In the genomic region with DNA sequence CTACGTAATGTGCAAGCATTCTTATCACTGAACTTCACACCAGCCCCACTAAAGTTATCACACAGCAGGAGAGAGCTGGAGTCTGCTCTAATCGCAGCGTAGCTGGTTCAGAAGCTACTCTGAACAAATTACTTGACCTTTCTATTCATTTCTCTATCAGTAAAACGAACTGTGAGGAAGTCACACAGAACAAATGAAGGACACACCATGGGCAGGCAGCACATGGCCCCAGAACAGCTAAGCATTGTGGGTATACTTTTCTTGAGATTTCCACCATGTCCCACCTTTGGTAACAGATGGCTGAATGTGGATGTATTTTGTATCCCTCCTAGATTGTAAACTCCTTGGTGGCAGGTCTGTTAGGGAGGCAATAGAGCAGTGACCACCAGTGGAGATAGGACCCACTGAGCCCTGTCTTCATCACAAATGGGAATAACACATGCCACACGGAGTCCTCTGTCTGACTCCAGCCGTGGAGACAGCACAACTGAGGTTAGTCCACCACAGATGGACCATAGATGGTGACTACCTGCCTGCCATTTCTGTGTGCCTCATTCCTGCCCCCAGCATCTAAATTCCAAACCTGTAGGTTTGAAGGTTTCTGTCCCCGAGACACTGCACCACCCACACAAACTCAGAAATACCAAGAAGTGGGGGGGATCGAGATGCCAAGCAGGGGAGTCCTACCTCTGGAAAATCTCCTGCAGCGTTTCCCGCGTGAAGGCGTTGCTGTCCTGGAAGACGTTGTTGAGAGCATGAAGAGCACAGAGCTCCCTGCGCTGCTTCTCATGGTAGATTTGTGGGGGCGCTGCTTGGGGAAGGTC, we compare ENCODE assay signal across 8 mouse cellular contexts. TPM values are rescaled to one million over a fixed set of nuclear protein-coding genes. Genes with fewer than 3 reads are reported as not detected.
DNase-seq lines count a peak whose midpoint lies in the region; ATAC-seq lines count a peak whose summit lies in the region.

No protein-coding gene starts in this region.

- H3K27ac ChIP-seq in limb, embryonic 15.5 days, result no peak overlapping the region
- H3K27ac ChIP-seq in stomach, embryonic 16.5 days (ENCODE audit: low read length), result peak overlapping the region; percentile 52; the same call in 1 of the 2 replicates

- H3K4me3 ChIP-seq in limb, embryonic 15.5 days, result peak overlapping the region; percentile 87
- H3K4me3 ChIP-seq in stomach, embryonic 16.5 days (replicated peaks; ENCODE audit: low read length), result peak overlapping the region; percentile 94

- H3K27me3 ChIP-seq in limb, embryonic 15.5 days, result no peaks in the 10 kb centered on the region
- no peaks in the 10 kb centered on the region for H3K27me3 ChIP-seq in stomach, embryonic 16.5 days (ENCODE audit: control insufficient read depth, insufficient read depth, low read length)

- no peak for ATAC-seq in limb, embryonic 15.5 days (ENCODE audit: insufficient number of reproducible peaks, low FRiP score, low TSS enrichment, low read depth)
- ATAC-seq in stomach, embryonic 16.5 days (ENCODE audit: insufficient read depth, low FRiP score), result no peak

- H3K36me3 ChIP-seq in limb, embryonic 15.5 days, result 0 out of 2 replicates have a peak, but pooled peaks cover 3% of the 10 kb centered on the region
- no peaks in the 10 kb centered on the region for H3K36me3 ChIP-seq in stomach, embryonic 16.5 days (ENCODE audit: control insufficient read depth, insufficient read depth, low read length)

- DNase-seq in adrenal gland, adult 2 months, result peak; percentile 18
- DNase-seq in adrenal gland, postnatal 25 days, result no peak
- peak; percentile 36 for DNase-seq in right cerebral cortex, adult 18-20 months
- no peak for DNase-seq in right cerebral cortex, postnatal 4 days
- no peak for DNase-seq in gastrocnemius, postnatal 36 days
- no peak for DNase-seq in frontal cortex, postnatal 14 days (ENCODE audit: low spot score in 2 of 2)

- intact Hi-C loops in gastrocnemius, postnatal 36 days (cut with DNase I), result no loop called here

- no peaks in the 10 kb centered on the region for H3K9me3 ChIP-seq in limb, embryonic 15.5 days
- no peaks in the 10 kb centered on the region for H3K9me3 ChIP-seq in stomach, embryonic 16.5 days (replicated peaks; ENCODE audit: control insufficient read depth, low read length)

- peak overlapping the region; percentile 67 for H3K4me2 ChIP-seq in limb, embryonic 15.5 days
- peak overlapping the region; percentile 80 for H3K4me2 ChIP-seq in stomach, embryonic 16.5 days (ENCODE audit: low read depth, low read length)

- no peak overlapping the region for H3K9ac ChIP-seq in limb, embryonic 15.5 days
- H3K9ac ChIP-seq in stomach, embryonic 16.5 days (ENCODE audit: low read length), result peak overlapping the region; percentile 97

- WGBS in limb, embryonic 15.5 days, result 13% methylated on average over 15 of the region's 15 CpGs
- 8% methylated on average over 15 of the region's 15 CpGs for whole genome bisulfite sequencing in stomach, embryonic 16.5 days

- H3K4me1 ChIP-seq in limb, embryonic 15.5 days, result peaks cover 63% of the 10 kb centered on the region
- peaks cover 41% of the 10 kb centered on the region for H3K4me1 ChIP-seq in stomach, embryonic 16.5 days (ENCODE audit: control insufficient read depth, insufficient read depth, low read length)

RNA-seq across cellular contexts. Expression of gene Josd1, which starts 1.5 kb away (rescaled TPM):
- 10 to 100 TPM; 29.1 to 30.1 TPM for total RNA-seq in adrenal gland, adult 2 months (2021)
- polyA plus RNA-seq in adrenal gland, adult 2 months (2012; rRNA removed), result 33.8 and 38.2 TPM in 2 replicates
- total RNA-seq in adrenal gland, postnatal 25 days (2021), result 26.8 and 27.9 TPM in 2 replicates
- 20.2 and 27.8 TPM in 2 replicates for polyA plus RNA-seq in limb, embryonic 15.5 days (2015; fragmentation: Nextera tagmentation; extraction: Ambion mirVana)
- 16.1 and 16.6 TPM in 2 replicates for polyA plus RNA-seq in stomach, embryonic 16.5 days (2015; fragmentation: Nextera tagmentation; extraction: Ambion mirVana)
- total RNA-seq in gastrocnemius, postnatal 36 days (2021), result 10 to 100 TPM; 12.1 to 13.3 TPM

RNA-seq across cellular contexts. Expression of gene Gtpbp1, which starts 4.4 kb away (rescaled TPM):
- total RNA-seq in adrenal gland, adult 2 months (2021), result 10 to 100 TPM; 29.2 to 32.5 TPM
- 26.4 and 29.8 TPM in 2 replicates for polyA plus RNA-seq in adrenal gland, adult 2 months (2012; rRNA removed)
- 30.1 and 34.7 TPM in 2 replicates for total RNA-seq in adrenal gland, postnatal 25 days (2021)
- 35.0 and 36.0 TPM in 2 replicates for polyA plus RNA-seq in limb, embryonic 15.5 days (2015; fragmentation: Nextera tagmentation; extraction: Ambion mirVana)
- polyA plus RNA-seq in stomach, embryonic 16.5 days (2015; fragmentation: Nextera tagmentation; extraction: Ambion mirVana), result 24.0 and 24.6 TPM in 2 replicates
- total RNA-seq in gastrocnemius, postnatal 36 days (2021), result 10 to 100 TPM; 22.5 to 24.2 TPM

RNA-seq across cellular contexts. Expression of gene Tomm22, which starts 15.6 kb away (rescaled TPM):
- 100 to 1,000 TPM in 1 of 2 experiments, 10 to 100 TPM in 1; 93.3 to 114 TPM for total RNA-seq in adrenal gland, adult 2 months (2021)
- polyA plus RNA-seq in adrenal gland, adult 2 months (2012; rRNA removed), result 11.0 and 13.7 TPM in 2 replicates
- total RNA-seq in adrenal gland, postnatal 25 days (2021), result 82.7 and 113 TPM in 2 replicates
- 216 and 223 TPM in 2 replicates for polyA plus RNA-seq in limb, embryonic 15.5 days (2015; fragmentation: Nextera tagmentation; extraction: Ambion mirVana)
- polyA plus RNA-seq in stomach, embryonic 16.5 days (2015; fragmentation: Nextera tagmentation; extraction: Ambion mirVana), result 231 and 236 TPM in 2 replicates
- 10 to 100 TPM; 56.5 to 60.2 TPM for total RNA-seq in gastrocnemius, postnatal 36 days (2021)

RNA-seq across cellular contexts. Expression of gene Cby1, which starts 27.3 kb away (rescaled TPM):
- 10 to 100 TPM; 14.0 to 26.9 TPM for total RNA-seq in adrenal gland, adult 2 months (2021)
- polyA plus RNA-seq in adrenal gland, adult 2 months (2012; rRNA removed), result 6.9 and 13.2 TPM in 2 replicates
- total RNA-seq in adrenal gland, postnatal 25 days (2021), result 15.0 and 24.5 TPM in 2 replicates
- 49.3 and 52.6 TPM in 2 replicates for polyA plus RNA-seq in limb, embryonic 15.5 days (2015; fragmentation: Nextera tagmentation; extraction: Ambion mirVana)
- polyA plus RNA-seq in stomach, embryonic 16.5 days (2015; fragmentation: Nextera tagmentation; extraction: Ambion mirVana), result 48.0 and 48.1 TPM in 2 replicates
- 10 to 100 TPM; 12.1 to 14.5 TPM for total RNA-seq in gastrocnemius, postnatal 36 days (2021)

RNA-seq across cellular contexts. Expression of gene Fam227a, which starts 27.5 kb away (rescaled TPM):
- total RNA-seq in adrenal gland, adult 2 months (2021), result 1 to 10 TPM; 1.3 to 1.6 TPM
- 0.43 and 0.61 TPM in 2 replicates for polyA plus RNA-seq in adrenal gland, adult 2 months (2012; rRNA removed)
- total RNA-seq in adrenal gland, postnatal 25 days (2021), result 2.9 and 4.1 TPM in 2 replicates
- polyA plus RNA-seq in limb, embryonic 15.5 days (2015; fragmentation: Nextera tagmentation; extraction: Ambion mirVana), result 0.82 and 0.88 TPM in 2 replicates
- polyA plus RNA-seq in stomach, embryonic 16.5 days (2015; fragmentation: Nextera tagmentation; extraction: Ambion mirVana), result 0.92 and 1.1 TPM in 2 replicates
- total RNA-seq in gastrocnemius, postnatal 36 days (2021), result under 1 TPM; 0.81 to 0.87 TPM

Comparison
In these comparisons a context has a peak if more than half of its experiments do, and no peak if none do; other contexts are left out.
1. DNase-seq: peak in adrenal gland, adult 2 months (single experiment) and right cerebral cortex, adult 18-20 months (single experiment); none in adrenal gland, postnatal 25 days (single experiment), right cerebral cortex, postnatal 4 days (single experiment), gastrocnemius, postnatal 36 days (0 of 2) and frontal cortex, postnatal 14 days (0 of 2).